Mouse (Mus musculus): Measurements from ENCODE around the gene Arhgap42.

DNA sequence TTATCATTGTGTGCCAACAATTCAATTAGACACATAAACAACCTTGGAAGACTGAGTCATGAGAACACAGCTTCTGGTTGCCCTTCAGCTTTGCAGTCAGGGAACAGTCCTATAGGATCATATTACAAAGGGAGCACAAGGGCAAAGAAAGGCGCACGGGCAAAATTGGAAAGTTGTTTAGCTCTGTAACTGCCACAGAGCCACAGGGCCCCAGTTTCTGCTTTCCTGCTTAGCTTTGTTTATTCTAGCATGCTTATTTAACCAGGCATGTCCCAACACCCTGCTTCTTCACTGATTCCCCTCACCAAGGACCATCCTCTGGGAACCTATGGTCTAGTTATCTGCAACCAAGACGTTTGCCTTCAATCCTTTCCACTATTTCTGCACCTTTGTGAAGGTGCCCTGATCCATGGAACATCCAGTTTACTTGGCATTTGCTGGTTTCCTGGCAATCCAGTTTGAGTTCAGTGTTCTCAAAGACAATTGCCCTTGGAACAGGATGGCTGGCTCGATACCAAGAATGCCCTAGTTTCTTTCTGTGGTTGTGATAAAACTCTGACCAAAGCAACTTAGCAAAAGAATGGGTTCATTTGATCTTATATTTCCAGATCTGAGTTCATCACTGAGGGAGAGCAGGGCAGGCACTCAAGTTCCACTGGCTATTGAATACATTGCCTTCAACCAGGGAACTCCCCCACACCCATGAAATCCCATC is 111.7 kb downstream of the Arhgap42 start:
- TF ChIP-seq POLR2A (IDR thresholded peaks at IDR 0.05; ENCODE audit: low read depth, low read length), result no peak
- no peak for TF ChIP-seq CTCF (IDR thresholded peaks at IDR 0.05; ENCODE audit: extremely low read depth, insufficient read depth, insufficient read length, insufficient replicate concordance)
